Mouse (Mus musculus) forebrain, postnatal 0 days (tissue): ENCODE data around the gene Akap5. TPM values are rescaled to one million over a fixed set of nuclear protein-coding genes. Genes with fewer than 3 reads are reported as not detected.

Experiments used
- ATAC-seq: fragments of 200-750 bp; cut with Nextera tagmentation; 2 replicates; pipeline ENCODE4 v1.8.0; 2017; ENCODE audit warnings: mild to moderate bottlenecking, moderate library complexity
- DNase-seq: peaks from one replicate; pipeline ENCODE4 v3.0.0-alpha.2; 2015
- H3K27ac ChIP-seq: fragments of 300-500 bp; sonication (generic); 2 replicates; pipeline ENCODE4 v1.5.1; 2014; ENCODE audit warnings: low read depth, mild to moderate bottlenecking, antibody characterized with exemption, low read length, moderate library complexity, mixed read lengths
- H3K27me3 ChIP-seq: fragments of 300-500 bp; sonication (generic); 2 replicates; pipeline ENCODE4 v1.6.1; 2014; ENCODE audit warnings: mild to moderate bottlenecking, low read length, mixed read lengths; ENCODE audit not compliant: insufficient read depth
- H3K36me3 ChIP-seq: fragments of 300-500 bp; sonication (generic); 2 replicates; pipeline ENCODE4 v1.6.1; 2014; ENCODE audit warnings: mild to moderate bottlenecking, moderate library complexity; ENCODE audit not compliant: insufficient read depth
- H3K4me1 ChIP-seq: fragments of 300-500 bp; sonication (generic); 2 replicates; pipeline ENCODE4 v1.6.1; 2014; ENCODE audit warnings: antibody characterized with exemption; ENCODE audit not compliant: insufficient read depth
- H3K4me2 ChIP-seq: fragments of 300-500 bp; sonication (generic); 2 replicates; pipeline ENCODE4 v1.6.1; 2014; ENCODE audit warnings: low read depth, mild to moderate bottlenecking, moderate library complexity
- H3K4me3 ChIP-seq: fragments of 300-500 bp; sonication (generic); 2 replicates; pipeline ENCODE4 v1.5.1; 2014; ENCODE audit warnings: low read depth, low read length, mixed read lengths
- H3K9ac ChIP-seq: fragments of 300-500 bp; sonication (generic); 2 replicates; pipeline ENCODE4 v1.6.1; 2014; ENCODE audit warnings: mild to moderate bottlenecking
- H3K9me3 ChIP-seq: fragments of 300-500 bp; sonication (generic); 2 replicates; pipeline ENCODE4 v1.6.1; 2016; ENCODE audit warnings: low read length
- CTCF ChIP-seq: sonication (generic); IDR thresholded peaks from 2 replicates; pipeline ENCODE4 v1.5.1; 2016; ENCODE audit warnings: antibody characterized with exemption, control low read depth, low read depth
- WGBS: fragments of 180-500 bp; shearing (Covaris S2); extraction: QIAGEN DNeasy Blood & Tissue Kit; methylation state at CpG from one replicate; pipeline ENCODE4 v1.1.7; 2014; 5-methylcytosine and 5-hydroxymethylcytosine counted together
- polyA plus RNA-seq: library from polyadenylated mRNA; unstranded; fragments of >200 nt; fragmentation: Nextera tagmentation; extraction: Ambion mirVana; gene quantifications from 2 replicates; pipeline ENCODE4 v1.2.1, GENCODE M21; 2015
- total RNA-seq: library from RNA; depleted of rRNA; stranded (reverse); fragments of >200 nt; gene quantifications from 2 replicates; pipeline ENCODE4 v1.2.3, GENCODE M21; 2014

Akap5 gene
- total and polyA plus RNA-seq, 2 experiments from 2014 or later = 11.0 to 24.7 TPM

GRCm38 (mm10) chr12:76308436-76308835 lies 16.3 kb upstream of the Akap5 start:
- no peak overlapping the region for H3K27ac ChIP-seq
- H3K27me3 ChIP-seq = no peaks in the 10 kb centered on the region
- no peak overlapping the region for H3K4me3 ChIP-seq
- TF ChIP-seq CTCF = no peak
- H3K4me1 ChIP-seq = peaks cover 3% of the 10 kb centered on the region; the same call in 1 of the 2 replicates
- H3K4me2 ChIP-seq = no peak overlapping the region
- ATAC-seq (no peak), DNase-seq (no peak)
- no peak overlapping the region for H3K9ac ChIP-seq
- 90% methylated on average over 5 of the region's 5 CpGs for WGBS
- H3K36me3 ChIP-seq = peaks cover 37% of the 10 kb centered on the region
- no peaks in the 10 kb centered on the region for H3K9me3 ChIP-seq

GRCm38 (mm10) chr12:76310007-76310406 lies 14.7 kb upstream of the Akap5 start:
- Histone ChIP-seq H3K27ac (no peak overlapping the region), H3K9me3 (no peaks in the 10 kb centered on the region), H3K4me1 (no peaks in the 10 kb centered on the region), H3K9ac (no peak overlapping the region), H3K4me2 (no peak overlapping the region), H3K27me3 (no peaks in the 10 kb centered on the region), H3K36me3 (peaks cover 51% of the 10 kb centered on the region), H3K4me3 (no peak overlapping the region)
- WGBS = 91% methylated on average over 6 of the region's 6 CpGs
- DNase-seq (no peak), ATAC-seq (no peak)
- TF ChIP-seq CTCF = no peak

- Histone ChIP-seq H3K4me1 (no peaks in the 10 kb centered on the region), H3K9ac (no peak overlapping the region), H3K9me3 (no peaks in the 10 kb centered on the region), H3K4me2 (no peak overlapping the region), H3K27ac (no peak overlapping the region), H3K36me3 (peaks cover 50% of the 10 kb centered on the region), H3K27me3 (no peaks in the 10 kb centered on the region), H3K4me3 (no peak overlapping the region)
- WGBS = 85% methylated on average over 6 of the region's 6 CpGs
- TF ChIP-seq CTCF = no peak
- ATAC-seq (no peak), DNase-seq (no peak)
Observed at GRCm38 (mm10) chr12:76310633-76311032, 14.1 kb upstream of the Akap5 start.

- Histone ChIP-seq H3K9ac (no peak overlapping the region), H3K4me1 (no peaks in the 10 kb centered on the region), H3K27me3 (no peaks in the 10 kb centered on the region), H3K4me3 (no peak overlapping the region), H3K27ac (no peak overlapping the region), H3K9me3 (no peaks in the 10 kb centered on the region), H3K36me3 (peaks cover 50% of the 10 kb centered on the region), H3K4me2 (no peak overlapping the region)
- ATAC-seq = no peak
- WGBS = 91% methylated on average over 9 of the region's 9 CpGs
- no peak for TF ChIP-seq CTCF
- no peak for DNase-seq
Observed at GRCm38 (mm10) chr12:76311227-76311626, 13.5 kb upstream of the Akap5 start.

GRCm38 (mm10) chr12:76311951-76312350 lies 12.7 kb upstream of the Akap5 start:
- DNase-seq (no peak), ATAC-seq (no peak)
- Histone ChIP-seq H3K27me3 (no peaks in the 10 kb centered on the region), H3K9me3 (no peaks in the 10 kb centered on the region), H3K4me1 (no peaks in the 10 kb centered on the region), H3K4me3 (no peak overlapping the region), H3K4me2 (no peak overlapping the region), H3K36me3 (peaks cover 46% of the 10 kb centered on the region), H3K27ac (no peak overlapping the region), H3K9ac (no peak overlapping the region)
- no peak for TF ChIP-seq CTCF
- 93% methylated on average over 8 of the region's 8 CpGs for WGBS

- no peak for TF ChIP-seq CTCF
- WGBS = 66% methylated on average over 9 of the region's 9 CpGs
- ATAC-seq = no peak
Observed at GRCm38 (mm10) chr12:76318282-76319212, 6.1 kb upstream of the Akap5 start.

More at GRCm38 (mm10) chr12:76318282-76319212, 6.1 kb upstream of the Akap5 start:
- no peak overlapping the region for H3K4me3 ChIP-seq
- no peaks in the 10 kb centered on the region for H3K4me1 ChIP-seq
- H3K27ac ChIP-seq = no peak overlapping the region
- no peaks in the 10 kb centered on the region for H3K9me3 ChIP-seq
- H3K27me3 ChIP-seq = no peaks in the 10 kb centered on the region
- no peak for DNase-seq
- H3K9ac ChIP-seq = no peak overlapping the region
- peaks cover 37% of the 10 kb centered on the region for H3K36me3 ChIP-seq
- H3K4me2 ChIP-seq = no peak overlapping the region
